Mouse (Mus musculus) ES-E14 (cell line): ENCODE data around the gene Egfr.

ENCODE experiments used
- HCFC1 ChIP-seq: IDR thresholded peaks from 2 replicates; pipeline ENCODE4 v1.6.1; 2012; ENCODE audit warnings: low read length, inconsistent platforms, borderline replicate concordance; ENCODE audit not compliant: insufficient read depth
- MAFK ChIP-seq: IDR thresholded peaks from 2 replicates; pipeline ENCODE4 v1.6.1; 2014; ENCODE audit warnings: mild to moderate bottlenecking, low read depth, low read length, inconsistent platforms; ENCODE audit not compliant: insufficient read depth

DNA sequence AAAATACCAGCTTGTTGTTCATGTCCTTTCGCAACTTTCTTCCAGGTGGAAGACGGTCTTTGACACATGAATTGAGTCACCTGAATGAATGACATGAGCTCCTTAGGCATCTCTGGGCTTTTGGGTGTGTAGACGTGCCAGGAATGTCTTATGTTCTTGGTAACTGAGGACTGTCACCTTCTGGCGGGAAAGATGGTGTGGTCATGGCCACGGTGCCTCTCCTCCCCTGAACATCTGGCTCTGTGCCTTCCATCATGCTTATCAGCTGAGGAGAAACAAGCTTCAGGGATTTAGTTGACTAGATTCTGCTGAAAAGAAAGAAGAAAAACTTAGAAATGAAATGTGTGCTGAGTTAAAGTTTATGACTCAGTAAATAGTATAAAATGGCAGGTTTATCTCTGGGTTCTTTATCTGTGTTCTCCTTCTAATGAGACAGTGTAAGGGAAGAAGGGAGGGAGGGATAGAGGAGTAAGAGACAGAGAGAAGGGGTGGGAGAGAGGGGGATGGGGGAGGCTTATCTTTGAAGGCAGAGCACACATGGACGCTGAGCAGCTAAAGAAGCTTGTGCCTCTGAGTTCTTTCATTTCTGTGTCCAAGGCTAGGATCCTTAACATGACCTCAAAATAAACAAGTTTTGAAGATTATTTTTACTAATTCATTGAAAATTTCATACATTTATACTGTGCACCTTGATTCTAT lies 65.5 kb downstream of the Egfr start:
- TF ChIP-seq HCFC1: no peak
- TF ChIP-seq MAFK: no peak
